Mouse (Mus musculus) urinary bladder, postnatal 25 days (tissue): ENCODE results near the gene Sirt6.
"Not testable (repeated sequence)": the region's sequence is repeated elsewhere in the genome, so short reads cannot be mapped to it uniquely, and the experiment has no call there.

Experiments used
- DNase-seq: peaks from one replicate; pipeline ENCODE4 v3.0.0; 2022; ENCODE audit warnings: low spot score

The Sirt6 gene

GRCm38 (mm10) chr10:81626994-81627835, at the start of gene Sirt6:
TSS of gene Sirt6 (minus strand) at chr10:81627797.
- peak; percentile 82 for DNase-seq

- DNase-seq = no peak
These were observed 28.6 kb upstream of the Sirt6 start for GRCm38 (mm10) chr10:81656174-81656573.

GRCm38 (mm10) chr10:81655178-81655577, 27.6 kb upstream of the Sirt6 start:
- no peak for DNase-seq

- DNase-seq = peak; percentile 81
These were observed 21.5 kb upstream of the Sirt6 start, which contains the start of gene Gm10778 for GRCm38 (mm10) chr10:81648803-81649775. TSS of gene Gm10778 (plus strand) at chr10:81649059.

GRCm38 (mm10) chr10:81646015-81646555, 18.5 kb upstream of the Sirt6 start:
- DNase-seq = no peak

GRCm38 (mm10) chr10:81645391-81645790, 17.8 kb upstream of the Sirt6 start:
- no peak for DNase-seq

- no peak for DNase-seq
These were observed 17.1 kb upstream of the Sirt6 start for GRCm38 (mm10) chr10:81644716-81645115.

- DNase-seq = no peak
These were observed 16.6 kb upstream of the Sirt6 start for GRCm38 (mm10) chr10:81644162-81644561.

- DNase-seq = peak; percentile 94
These were observed 16.0 kb upstream of the Sirt6 start for GRCm38 (mm10) chr10:81643449-81644055.

- DNase-seq = no peak
These were observed 15.3 kb upstream of the Sirt6 start for GRCm38 (mm10) chr10:81642648-81643448.

- no peak for DNase-seq
These were observed 14.5 kb upstream of the Sirt6 start for GRCm38 (mm10) chr10:81641978-81642647.

- no peak for DNase-seq
These were observed 14.0 kb upstream of the Sirt6 start for GRCm38 (mm10) chr10:81641566-81641965.

GRCm38 (mm10) chr10:81640825-81641224, 13.2 kb upstream of the Sirt6 start:
- not testable (repeated sequence) for DNase-seq

- DNase-seq = no peak
These were observed 10.5 kb upstream of the Sirt6 start for GRCm38 (mm10) chr10:81638101-81638500.

GRCm38 (mm10) chr10:81636338-81636737, 8.7 kb upstream of the Sirt6 start:
- DNase-seq = no peak

- peak; percentile 77 for DNase-seq
These were observed 5.9 kb upstream of the Sirt6 start for GRCm38 (mm10) chr10:81633253-81634099.

- DNase-seq = no peak
These were observed 793 bp upstream of the Sirt6 start, which contains the start of gene Ankrd24 for GRCm38 (mm10) chr10:81628390-81628789. TSS of gene Ankrd24 (plus strand) at chr10:81628540.

- DNase-seq = no peak
These were observed 231 bp upstream of the Sirt6 start for GRCm38 (mm10) chr10:81627836-81628220.
